Mouse (Mus musculus): ENCODE measurements around the gene Bpifb6.

Gene Bpifb6

DNA sequence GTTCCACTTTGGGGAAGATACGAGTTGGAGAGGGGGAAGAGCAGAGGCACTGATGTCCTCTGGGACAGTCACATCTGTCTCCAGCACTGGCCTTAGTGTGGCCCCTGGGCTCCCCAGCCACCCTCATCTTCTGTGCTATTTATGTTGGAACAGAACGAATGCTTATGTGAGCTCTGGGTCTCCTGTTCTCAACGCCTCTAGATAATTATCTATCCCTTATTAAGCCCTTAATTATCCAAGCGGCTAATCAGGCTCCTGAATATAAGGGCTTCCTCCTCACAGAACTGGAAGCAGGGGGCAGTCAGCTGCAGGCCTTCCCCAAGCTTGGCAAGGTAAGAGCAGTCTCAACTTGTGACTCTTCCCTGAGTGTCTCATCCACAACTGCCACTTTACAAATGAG is at the start of gene Bpifb6:
Bpifb6 (plus strand) TSS at position 301 of the 400 bp plus-strand sequence.
- TF ChIP-seq GATA4 (IDR thresholded peaks at IDR 0.05; ENCODE audit: insufficient replicate concordance, low read length): no peak

DNA sequence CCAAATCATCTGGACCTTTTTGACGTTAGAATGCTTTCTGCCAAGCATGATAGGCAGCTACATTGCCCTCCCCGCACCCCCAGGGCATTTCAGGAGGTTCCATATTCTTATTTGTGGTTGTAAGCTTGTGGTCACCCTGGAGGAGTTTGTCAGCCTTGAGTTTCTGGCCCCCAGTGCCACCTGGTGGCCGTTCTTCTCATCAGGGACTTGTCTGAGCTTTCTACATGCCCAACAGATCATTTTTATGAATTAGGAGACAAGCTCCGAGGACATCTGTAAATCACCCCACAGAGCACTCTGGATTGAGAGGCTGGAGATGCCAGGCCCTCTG is 49.2 kb upstream of the Bpifb6 start:
- TF ChIP-seq GATA4 (IDR thresholded peaks at IDR 0.05; ENCODE audit: insufficient replicate concordance, low read length): no peak

DNA sequence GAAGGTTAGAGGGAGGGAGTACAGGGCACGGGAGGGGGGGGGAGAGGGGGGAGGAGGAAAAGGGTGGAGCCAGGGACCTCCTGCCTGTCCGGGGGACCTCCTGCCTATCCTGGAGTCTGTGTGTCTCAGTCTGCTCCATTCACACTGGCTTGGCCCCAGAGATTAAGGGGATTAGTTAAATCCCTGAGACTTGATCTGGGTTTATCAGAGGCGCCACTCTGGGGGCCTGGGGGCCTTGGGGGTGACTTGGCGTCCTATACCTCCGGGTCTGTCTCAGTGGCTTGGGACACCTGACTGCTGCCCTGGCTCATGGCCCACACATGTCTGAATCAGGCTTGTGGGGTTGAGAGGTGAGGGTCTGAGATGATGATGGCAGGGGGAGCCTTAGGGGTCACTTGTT is 46.6 kb upstream of the Bpifb6 start:
- TF ChIP-seq GATA4 (IDR thresholded peaks at IDR 0.05; ENCODE audit: insufficient replicate concordance, low read length): no peak

DNA sequence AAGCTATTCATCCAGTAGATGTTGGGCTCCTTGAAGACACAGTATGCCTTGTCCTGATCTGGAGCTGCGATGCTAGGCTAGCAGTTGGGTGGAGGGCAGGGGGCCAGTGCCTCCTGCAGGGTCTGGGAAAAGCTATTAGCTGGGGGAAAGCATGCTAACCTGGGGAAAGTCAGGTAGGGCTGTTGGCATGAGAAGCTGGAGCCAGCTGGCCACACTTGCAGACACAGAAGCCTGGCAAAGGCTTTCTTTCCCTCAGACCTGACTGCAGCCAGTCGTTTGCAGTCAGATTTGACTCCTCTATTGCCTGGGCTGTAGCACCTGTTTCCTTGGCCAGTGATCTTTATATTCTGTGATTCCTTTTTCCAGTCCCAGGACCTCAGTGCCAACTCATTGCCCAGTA is 40.6 kb upstream of the Bpifb6 start:
- TF ChIP-seq GATA4 (IDR thresholded peaks at IDR 0.05; ENCODE audit: insufficient replicate concordance, low read length): no peak

DNA sequence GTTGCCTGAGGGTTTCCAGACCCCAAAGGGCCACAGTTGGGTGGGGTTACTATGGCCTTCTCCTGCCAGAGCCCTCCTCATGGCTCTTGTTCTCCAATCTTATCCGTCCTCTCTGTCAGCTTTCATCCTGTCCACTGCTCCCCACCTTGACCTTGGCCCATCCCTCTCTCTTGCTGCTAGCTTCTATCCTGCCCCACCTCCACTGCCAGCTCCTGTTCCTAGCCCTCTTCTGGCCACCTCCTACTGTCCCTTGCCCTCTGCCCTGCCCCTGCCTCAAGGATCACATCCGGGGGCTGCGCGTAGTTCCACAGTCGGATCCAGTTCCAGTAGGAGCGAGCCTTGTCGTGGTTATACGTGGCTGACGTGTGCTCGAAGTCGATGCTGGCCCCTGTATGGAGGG is 39.9 kb upstream of the Bpifb6 start:
- no peak for TF ChIP-seq GATA4 (IDR thresholded peaks at IDR 0.05; ENCODE audit: insufficient replicate concordance, low read length)

DNA sequence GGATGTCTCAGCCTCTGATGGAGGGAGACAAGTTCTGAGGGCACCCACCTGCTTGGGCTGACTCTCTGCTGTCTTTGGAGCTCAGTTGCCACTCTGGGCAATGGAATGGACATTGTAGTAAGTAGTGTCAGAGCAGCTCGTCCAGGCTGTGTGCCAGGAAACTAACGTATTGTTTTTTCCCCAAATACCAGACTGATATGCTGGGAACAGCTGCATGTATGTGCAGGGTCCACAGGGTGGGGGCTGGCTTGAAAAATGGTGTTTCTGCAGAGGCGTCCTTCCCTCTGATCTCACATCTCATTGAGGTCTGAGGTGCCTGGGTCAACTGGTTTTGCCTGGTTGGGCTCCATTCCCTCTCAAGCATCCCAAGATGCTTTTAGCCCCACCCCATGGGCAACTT is 39.5 kb upstream of the Bpifb6 start:
- TF ChIP-seq GATA4 (IDR thresholded peaks at IDR 0.05; ENCODE audit: insufficient replicate concordance, low read length): no peak

DNA sequence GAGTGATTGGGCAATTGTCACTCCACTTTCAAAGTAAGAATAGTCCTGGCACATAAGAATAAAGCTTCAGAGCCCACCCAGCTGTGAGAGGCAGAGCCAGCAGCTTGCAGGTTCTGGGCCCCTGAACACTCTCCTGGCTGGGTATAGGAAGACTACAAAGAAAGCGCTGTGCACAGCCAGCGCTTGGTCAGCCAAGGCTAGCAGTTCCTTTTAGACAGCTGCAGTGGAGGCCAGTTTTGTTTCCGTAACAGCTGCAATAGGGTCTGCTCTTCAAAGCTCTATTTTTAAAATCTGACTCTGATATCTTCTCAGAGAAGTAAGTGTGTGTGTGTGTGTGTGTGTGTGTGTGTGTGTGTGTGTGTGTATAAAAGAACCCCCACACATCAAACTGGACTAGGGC is 38.2 kb upstream of the Bpifb6 start:
- TF ChIP-seq GATA4 (IDR thresholded peaks at IDR 0.05; ENCODE audit: insufficient replicate concordance, low read length): no peak

DNA sequence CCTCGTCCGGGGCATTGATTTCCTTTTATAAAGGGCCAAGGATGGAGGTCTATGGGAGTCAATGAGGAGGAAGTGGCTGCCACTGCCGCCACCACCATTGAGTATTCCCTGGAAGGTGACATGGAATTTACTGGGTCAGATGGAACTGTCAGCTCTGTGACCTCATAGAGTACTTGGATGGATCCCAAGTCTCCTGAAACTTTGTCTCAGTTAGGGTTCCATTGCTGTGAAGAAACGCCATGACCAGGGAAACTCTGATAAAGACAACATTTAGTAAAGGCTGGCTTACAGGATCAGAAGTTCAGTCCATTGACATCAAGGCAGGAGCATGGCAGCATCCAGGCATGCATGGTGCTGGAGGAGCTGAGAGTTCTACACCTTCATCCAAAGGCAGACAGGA is 29.2 kb upstream of the Bpifb6 start, which contains the start of gene Sun5:
Sun5 (minus strand) TSS at position 101 of the 400 bp plus-strand sequence.
- no peak for TF ChIP-seq GATA4 (IDR thresholded peaks at IDR 0.05; ENCODE audit: insufficient replicate concordance, low read length)

DNA sequence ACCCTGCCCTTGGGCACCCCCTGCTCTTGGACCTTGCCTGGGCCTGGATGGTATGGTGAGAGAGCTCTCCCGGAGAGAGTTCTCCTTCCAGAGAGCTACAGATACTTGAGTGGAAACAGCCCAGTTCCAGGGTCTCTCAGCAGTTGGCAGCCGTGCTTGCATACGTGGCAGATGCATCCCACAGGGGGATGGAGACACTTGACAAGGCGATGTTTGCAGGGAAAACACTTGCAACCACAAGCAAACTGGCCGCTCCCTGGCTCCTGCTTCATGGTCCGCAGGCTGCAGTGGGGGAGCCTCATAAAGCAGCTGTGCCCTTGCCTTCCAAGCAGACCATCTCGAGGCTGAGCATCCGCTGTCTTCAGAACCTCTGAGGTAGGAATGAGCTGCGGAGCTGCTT is 25.4 kb upstream of the Bpifb6 start, which contains the start of gene Bpifb2:
Bpifb2 (plus strand) TSS at position 301 of the 400 bp plus-strand sequence.
- TF ChIP-seq GATA4 (IDR thresholded peaks at IDR 0.05; ENCODE audit: insufficient replicate concordance, low read length): no peak

DNA sequence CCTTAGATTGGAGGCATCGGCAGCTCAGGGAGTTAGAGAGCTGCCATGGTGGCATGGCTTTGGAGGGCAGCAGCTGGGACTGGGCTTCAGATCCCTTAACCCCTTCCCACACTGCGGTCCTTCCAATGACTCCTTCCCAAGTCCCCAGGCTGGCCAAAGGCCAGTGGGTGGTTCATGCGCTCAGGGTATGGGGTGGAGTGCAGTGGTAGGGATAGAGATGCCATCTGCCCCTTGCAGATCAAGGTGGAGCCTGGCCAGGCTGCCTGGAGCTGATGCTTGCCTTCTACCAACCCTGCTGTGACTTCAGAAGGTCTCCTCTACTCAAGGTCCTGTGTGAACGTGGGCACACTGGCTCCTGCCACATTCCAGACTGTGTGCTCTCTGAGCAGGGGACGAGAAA is 1.1 kb upstream of the Bpifb6 start:
- no peak for TF ChIP-seq GATA4 (IDR thresholded peaks at IDR 0.05; ENCODE audit: insufficient replicate concordance, low read length)

DNA sequence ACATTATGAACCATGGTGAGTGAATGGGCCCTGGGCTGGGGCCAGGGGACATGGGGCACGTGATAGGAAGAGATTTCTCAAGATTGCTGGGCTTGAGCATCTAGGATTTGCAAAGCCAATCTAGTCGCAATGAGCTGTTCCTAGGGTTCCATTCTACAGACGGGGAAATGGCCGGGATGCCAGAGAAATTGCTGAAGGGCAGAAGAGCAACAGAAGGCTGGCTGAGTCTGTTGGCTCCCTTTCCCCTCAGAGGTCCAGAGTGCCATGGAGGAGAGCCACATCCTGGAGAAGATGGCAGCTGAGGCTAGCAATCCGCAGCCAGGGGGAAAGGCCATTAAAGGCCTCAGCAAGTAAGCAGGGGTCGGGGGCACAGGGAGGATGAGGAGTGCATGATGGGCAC is 2.5 kb downstream of the Bpifb6 start:
- TF ChIP-seq GATA4 (IDR thresholded peaks at IDR 0.05; ENCODE audit: insufficient replicate concordance, low read length): no peak

DNA sequence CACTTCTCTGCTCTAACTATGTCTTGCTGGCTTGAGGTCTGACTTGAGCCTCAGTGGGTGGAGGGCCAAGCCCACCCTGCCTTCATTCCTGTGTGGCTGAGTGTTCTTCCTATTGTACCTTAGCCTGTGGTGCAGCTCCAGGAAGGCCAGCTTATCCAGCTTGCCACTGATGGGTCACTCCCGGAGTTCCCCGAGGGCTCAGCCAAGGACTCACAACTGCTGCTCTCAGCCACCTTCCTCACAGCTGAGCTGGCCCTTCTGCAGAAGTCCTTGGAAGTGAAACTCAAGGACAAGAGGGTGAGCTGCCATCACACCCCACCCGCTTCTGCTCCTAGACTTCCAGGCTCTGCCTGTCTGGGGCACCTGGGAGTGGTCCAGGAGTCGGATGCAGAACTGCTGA is 6.4 kb downstream of the Bpifb6 start:
- TF ChIP-seq GATA4 (IDR thresholded peaks at IDR 0.05; ENCODE audit: insufficient replicate concordance, low read length): no peak

DNA sequence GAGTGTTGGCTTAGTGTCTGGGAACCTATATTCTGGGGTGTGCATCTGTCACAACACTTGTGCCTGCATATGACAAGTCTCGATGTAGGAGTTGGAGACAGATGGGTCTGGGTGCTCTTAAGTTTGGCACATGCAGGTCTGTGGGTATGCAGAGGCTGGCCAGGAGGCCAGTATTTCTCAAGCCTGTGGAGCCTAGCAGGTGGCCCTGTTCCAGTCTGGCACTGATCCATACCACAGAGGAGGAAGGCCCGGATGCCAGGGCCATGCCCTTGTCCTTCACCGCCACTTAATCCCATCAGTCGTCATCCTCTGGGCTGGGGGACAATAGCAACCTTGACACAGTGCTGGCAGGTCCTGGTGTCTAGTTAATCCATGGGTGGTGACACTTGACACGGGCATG is 14.0 kb downstream of the Bpifb6 start:
- no peak for TF ChIP-seq GATA4 (IDR thresholded peaks at IDR 0.05; ENCODE audit: insufficient replicate concordance, low read length)

DNA sequence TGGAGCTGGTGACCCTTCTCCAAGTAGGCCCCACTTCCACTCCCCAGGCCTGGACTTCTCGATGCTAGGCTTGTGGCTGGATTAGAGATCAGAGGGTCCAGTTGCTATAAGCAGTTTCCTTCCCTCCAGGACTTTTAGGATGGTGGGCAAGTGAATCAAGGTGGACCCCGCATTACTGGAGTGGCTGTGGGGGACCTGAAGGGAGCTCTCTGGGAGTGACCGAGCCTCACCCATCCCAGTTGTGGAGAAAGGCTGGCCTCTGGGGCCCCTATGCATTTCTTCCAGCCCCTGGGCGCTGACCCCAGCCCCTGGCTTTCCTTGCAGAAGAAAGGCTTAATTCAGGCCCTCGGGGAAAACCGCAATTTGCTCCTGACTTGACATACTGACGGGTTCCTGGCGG is 17.7 kb downstream of the Bpifb6 start, which contains the start of gene Bpifb3:
Bpifb3 (plus strand) TSS at position 301 of the 400 bp plus-strand sequence.
- TF ChIP-seq GATA4 (IDR thresholded peaks at IDR 0.05; ENCODE audit: insufficient replicate concordance, low read length): no peak

DNA sequence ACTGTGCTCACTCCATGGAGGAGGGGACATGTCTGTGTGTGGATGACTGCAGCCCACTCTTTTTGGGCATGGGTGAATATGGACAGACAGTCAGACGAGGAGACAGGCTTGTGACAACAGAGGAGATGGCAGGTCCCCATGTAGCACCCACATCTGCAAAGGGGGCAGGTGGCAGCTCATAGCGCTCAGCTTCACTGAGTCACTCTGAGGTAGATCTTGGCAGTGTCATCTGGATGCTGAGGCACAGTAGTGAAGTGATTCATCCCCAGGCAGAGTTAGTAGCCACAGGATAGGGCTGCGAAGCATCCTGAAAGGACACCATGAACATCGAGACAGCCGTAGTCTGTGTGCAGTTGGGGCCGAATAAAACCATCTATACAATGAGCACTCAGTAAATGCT is 21.1 kb downstream of the Bpifb6 start:
- no peak for TF ChIP-seq GATA4 (IDR thresholded peaks at IDR 0.05; ENCODE audit: insufficient replicate concordance, low read length)

DNA sequence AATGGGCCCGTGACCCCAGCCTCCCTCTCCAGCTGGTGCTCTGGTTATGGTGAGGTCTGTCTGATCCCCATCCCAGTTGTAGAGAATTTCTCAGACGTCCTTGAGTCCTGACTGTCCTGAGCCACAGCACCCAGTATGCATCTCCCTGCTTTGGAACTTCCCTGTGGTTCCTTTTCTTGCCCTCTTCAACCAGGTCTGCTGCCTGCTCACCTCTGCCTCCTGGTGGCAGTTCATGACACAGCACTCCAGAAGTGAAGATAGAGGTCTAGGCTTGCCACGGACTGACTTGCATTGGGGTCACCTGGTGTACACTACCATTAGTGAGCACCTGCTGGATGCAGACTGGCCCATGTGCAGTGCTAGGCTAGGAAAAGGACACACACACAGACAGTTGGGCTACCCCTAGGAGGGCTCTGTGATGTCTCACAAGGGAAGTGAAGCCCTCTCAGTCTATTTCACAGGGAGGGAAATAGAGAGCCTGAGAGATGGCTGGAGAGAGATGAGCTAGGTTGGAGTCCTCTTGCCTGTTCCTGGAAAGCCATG is 29.8 kb downstream of the Bpifb6 start:
- no peak for TF ChIP-seq GATA4 (IDR thresholded peaks at IDR 0.05; ENCODE audit: insufficient replicate concordance, low read length)

DNA sequence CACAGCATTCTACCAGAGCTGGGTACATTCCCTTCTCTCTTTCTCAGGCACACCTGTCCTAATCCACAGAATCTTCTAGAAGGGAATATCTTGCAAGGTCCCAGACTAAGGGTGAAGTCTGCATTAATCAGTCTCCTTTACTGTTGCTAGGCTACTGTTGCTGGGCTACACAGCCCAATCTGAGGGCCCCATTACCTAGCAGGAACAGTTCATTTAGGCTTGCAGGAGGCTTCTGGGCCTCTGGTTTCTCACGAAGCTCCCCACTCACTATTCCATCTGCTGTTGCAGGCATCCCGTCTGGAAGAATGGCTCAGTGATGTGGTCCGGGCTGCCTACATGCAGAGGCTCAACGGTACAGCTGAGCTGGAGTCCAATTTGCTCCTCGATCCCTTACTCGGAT is 30.9 kb downstream of the Bpifb6 start:
- TF ChIP-seq GATA4 (IDR thresholded peaks at IDR 0.05; ENCODE audit: insufficient replicate concordance, low read length): no peak

Data from liver, adult (tissue).